Mouse (Mus musculus) stomach, embryonic 16.5 days (tissue): ENCODE results near the gene Ehbp1. TPM values are rescaled to one million over a fixed set of nuclear protein-coding genes. Genes with fewer than 3 reads are reported as not detected.

Experiments
- ATAC-seq: fragments of 200-750 bp; cut with Nextera tagmentation; 2 replicates; pipeline ENCODE4 v1.8.0; 2017; ENCODE audit warnings: moderate number of reproducible peaks, moderate TSS enrichment; ENCODE audit not compliant: insufficient read depth, low FRiP score
- H3K27ac ChIP-seq: fragments of 300-500 bp; sonication (generic); 2 replicates; pipeline ENCODE4 v1.5.1; 2014; ENCODE audit warnings: low read length
- H3K27me3 ChIP-seq: fragments of 300-500 bp; sonication (generic); 2 replicates; pipeline ENCODE4 v1.6.1; 2014; ENCODE audit warnings: low read length, control low read depth, mixed read lengths; ENCODE audit not compliant: control insufficient read depth, insufficient read depth
- H3K36me3 ChIP-seq: fragments of 300-500 bp; sonication (generic); 2 replicates; pipeline ENCODE4 v1.6.1; 2014; ENCODE audit warnings: low read length; ENCODE audit not compliant: control insufficient read depth, insufficient read depth
- H3K4me1 ChIP-seq: fragments of 300-500 bp; sonication (generic); 2 replicates; pipeline ENCODE4 v1.6.1; 2014; ENCODE audit warnings: low read length, control low read depth, mixed read lengths; ENCODE audit not compliant: control insufficient read depth, insufficient read depth
- H3K4me2 ChIP-seq: fragments of 300-500 bp; sonication (generic); 2 replicates; pipeline ENCODE4 v1.6.1; 2014; ENCODE audit warnings: low read depth, low read length, mixed read lengths
- H3K4me3 ChIP-seq: fragments of 300-500 bp; sonication (generic); replicated peaks from 2 replicates; pipeline ENCODE4 v1.5.1; 2014; ENCODE audit warnings: mild to moderate bottlenecking, low read length
- H3K9ac ChIP-seq: fragments of 300-500 bp; sonication (generic); 2 replicates; pipeline ENCODE4 v1.6.1; 2014; ENCODE audit warnings: low read length
- H3K9me3 ChIP-seq: fragments of 300-500 bp; sonication (generic); replicated peaks from 2 replicates; pipeline ENCODE4 v1.6.1; 2016; ENCODE audit warnings: low read length, control low read depth; ENCODE audit not compliant: control insufficient read depth
- WGBS: fragments of 180-500 bp; shearing (Covaris S2); extraction: QIAGEN DNeasy Blood & Tissue Kit; methylation state at CpG from one replicate; pipeline ENCODE4 v1.1.7; 2014; 5-methylcytosine and 5-hydroxymethylcytosine counted together
- polyA plus RNA-seq: library from polyadenylated mRNA; unstranded; fragments of >200 nt; fragmentation: Nextera tagmentation; extraction: Ambion mirVana; gene quantifications from 2 replicates; pipeline ENCODE4 v1.2.1, GENCODE M21; 2015

The Ehbp1 gene
- polyA plus RNA-seq, 1 experiment from 2014 or later = 12.7 TPM

- Histone ChIP-seq H3K4me1 (no peaks in the 10 kb centered on the region), H3K9ac (no peak overlapping the region), H3K4me3 (no peak overlapping the region), H3K4me2 (no peak overlapping the region), H3K9me3 (no peaks in the 10 kb centered on the region), H3K27me3 (no peaks in the 10 kb centered on the region), H3K27ac (no peak overlapping the region), H3K36me3 (no peaks in the 10 kb centered on the region)
- 76% methylated on average over 3 of the region's 3 CpGs for WGBS
- ATAC-seq = no peak
Measured at GRCm38 (mm10) chr11:22190576-22190975, 151.5 kb downstream of the Ehbp1 start.

- 62% methylated on average over 3 of the region's 3 CpGs for WGBS
- no peaks in the 10 kb centered on the region for H3K36me3 ChIP-seq
- H3K4me3 ChIP-seq = no peak overlapping the region
- H3K4me2 ChIP-seq = no peak overlapping the region
- no peaks in the 10 kb centered on the region for H3K9me3 ChIP-seq
- no peak overlapping the region for H3K9ac ChIP-seq
- H3K27ac ChIP-seq = no peak overlapping the region
- no peak for ATAC-seq
- H3K4me1 ChIP-seq = no peaks in the 10 kb centered on the region
- no peaks in the 10 kb centered on the region for H3K27me3 ChIP-seq
Measured at GRCm38 (mm10) chr11:22189970-22190369, 152.1 kb downstream of the Ehbp1 start.

- Histone ChIP-seq H3K4me2 (no peak overlapping the region), H3K27ac (no peak overlapping the region), H3K36me3 (no peaks in the 10 kb centered on the region), H3K9me3 (no peaks in the 10 kb centered on the region), H3K9ac (no peak overlapping the region), H3K27me3 (no peaks in the 10 kb centered on the region), H3K4me3 (no peak overlapping the region), H3K4me1 (no peaks in the 10 kb centered on the region)
- ATAC-seq = no peak
- 76% methylated on average over 8 of the region's 8 CpGs for WGBS
Measured at GRCm38 (mm10) chr11:22181530-22182501, 160.3 kb downstream of the Ehbp1 start.

- H3K27me3 ChIP-seq = no peaks in the 10 kb centered on the region
- no peaks in the 10 kb centered on the region for H3K9me3 ChIP-seq
- H3K27ac ChIP-seq = no peak overlapping the region
- no peaks in the 10 kb centered on the region for H3K36me3 ChIP-seq
- H3K9ac ChIP-seq = no peak overlapping the region
- H3K4me2 ChIP-seq = no peak overlapping the region
- no peaks in the 10 kb centered on the region for H3K4me1 ChIP-seq
- ATAC-seq = no peak
- no peak overlapping the region for H3K4me3 ChIP-seq
Measured at GRCm38 (mm10) chr11:22180146-22180545, 161.9 kb downstream of the Ehbp1 start.

GRCm38 (mm10) chr11:22178569-22178968, 163.5 kb downstream of the Ehbp1 start:
- no peak for ATAC-seq
- Histone ChIP-seq H3K9ac (no peak overlapping the region), H3K36me3 (no peaks in the 10 kb centered on the region), H3K4me1 (no peaks in the 10 kb centered on the region), H3K27me3 (no peaks in the 10 kb centered on the region), H3K27ac (no peak overlapping the region), H3K9me3 (no peaks in the 10 kb centered on the region), H3K4me3 (no peak overlapping the region), H3K4me2 (no peak overlapping the region)
- WGBS = 74% methylated on average over 1 of the region's 1 CpGs

GRCm38 (mm10) chr11:22174311-22174710, 167.8 kb downstream of the Ehbp1 start:
- H3K27ac ChIP-seq = no peak overlapping the region
- H3K4me2 ChIP-seq = no peak overlapping the region
- no peaks in the 10 kb centered on the region for H3K4me1 ChIP-seq
- no peak overlapping the region for H3K9ac ChIP-seq
- WGBS = 86% methylated on average over 3 of the region's 3 CpGs
- H3K4me3 ChIP-seq = no peak overlapping the region
- no peaks in the 10 kb centered on the region for H3K36me3 ChIP-seq
- H3K9me3 ChIP-seq = no peaks in the 10 kb centered on the region
- no peaks in the 10 kb centered on the region for H3K27me3 ChIP-seq
- ATAC-seq = no peak

GRCm38 (mm10) chr11:22170962-22171638, 171.0 kb downstream of the Ehbp1 start:
- no peaks in the 10 kb centered on the region for H3K9me3 ChIP-seq
- H3K4me2 ChIP-seq = no peak overlapping the region
- ATAC-seq = no peak
- H3K36me3 ChIP-seq = no peaks in the 10 kb centered on the region
- H3K4me1 ChIP-seq = no peaks in the 10 kb centered on the region
- 82% methylated on average over 6 of the region's 6 CpGs for WGBS
- H3K4me3 ChIP-seq = no peak overlapping the region
- no peaks in the 10 kb centered on the region for H3K27me3 ChIP-seq
- H3K9ac ChIP-seq = no peak overlapping the region
- no peak overlapping the region for H3K27ac ChIP-seq

GRCm38 (mm10) chr11:22157882-22158281, 184.2 kb downstream of the Ehbp1 start:
- WGBS = 94% methylated on average over 4 of the region's 4 CpGs

GRCm38 (mm10) chr11:22156182-22156581, 185.9 kb downstream of the Ehbp1 start:
- Histone ChIP-seq H3K9ac (no peak overlapping the region), H3K9me3 (no peaks in the 10 kb centered on the region), H3K27ac (no peak overlapping the region), H3K36me3 (no peaks in the 10 kb centered on the region), H3K4me1 (0 out of 2 replicates have a peak, but pooled peaks cover 2% of the 10 kb centered on the region), H3K4me3 (no peak overlapping the region), H3K27me3 (no peaks in the 10 kb centered on the region), H3K4me2 (no peak overlapping the region)
- WGBS = 81% methylated on average over 2 of the region's 2 CpGs
- no peak for ATAC-seq

More at GRCm38 (mm10) chr11:22157882-22158281, 184.2 kb downstream of the Ehbp1 start:
- no peak for ATAC-seq
- Histone ChIP-seq H3K27ac (no peak overlapping the region), H3K4me1 (0 out of 2 replicates have a peak, but pooled peaks cover 2% of the 10 kb centered on the region), H3K27me3 (no peaks in the 10 kb centered on the region), H3K4me3 (no peak overlapping the region), H3K9me3 (no peaks in the 10 kb centered on the region), H3K4me2 (no peak overlapping the region), H3K9ac (no peak overlapping the region), H3K36me3 (no peaks in the 10 kb centered on the region)
